Mouse (Mus musculus): Measurements from ENCODE around the gene Dclk2.

DNA sequence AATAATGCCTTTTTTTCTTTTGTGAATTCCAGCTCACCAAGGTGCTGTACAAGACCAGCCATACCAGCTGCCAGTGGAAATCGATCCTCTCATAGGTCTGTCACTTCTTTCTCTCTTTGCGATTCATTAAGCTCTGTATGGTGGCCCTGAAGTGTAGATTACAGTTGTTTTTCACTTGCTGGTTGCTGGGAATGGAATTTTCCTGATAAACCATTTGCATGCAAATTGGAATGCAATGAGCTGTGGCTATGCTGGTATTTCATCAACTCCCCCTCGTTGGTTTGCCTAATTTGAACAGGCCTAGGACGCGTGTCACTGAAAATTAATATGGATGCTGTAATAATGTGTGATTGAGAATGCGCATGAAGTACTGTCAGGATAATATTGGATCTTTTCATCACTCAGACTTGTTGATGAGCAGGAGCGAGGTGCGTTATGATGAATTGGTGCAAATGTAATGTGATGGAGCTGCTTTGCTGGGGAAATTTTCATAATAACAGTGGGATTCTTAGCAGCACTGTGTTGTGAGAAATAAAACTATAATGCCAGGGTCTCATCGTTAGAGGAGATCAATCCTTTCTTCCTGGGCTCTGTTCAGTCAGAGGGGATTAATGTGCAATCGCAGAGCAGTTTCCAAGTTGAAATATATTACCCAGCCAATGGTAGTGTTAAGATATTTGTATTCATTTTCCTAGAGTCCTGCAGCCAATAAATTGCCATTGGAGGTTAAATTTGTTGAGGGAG is 174.7 kb downstream of the Dclk2 start:
- TF ChIP-seq CTCF (IDR thresholded peaks at IDR 0.05; ENCODE audit: control insufficient read depth, insufficient read depth, insufficient read length): no peak
- TF ChIP-seq USF1 (IDR thresholded peaks at IDR 0.05; ENCODE audit: low read depth): no peak
- TF ChIP-seq MAX (IDR thresholded peaks at IDR 0.05): no peak
- TF ChIP-seq MYOG (IDR thresholded peaks at IDR 0.05; ENCODE audit: control insufficient read depth, extremely low read depth, insufficient read length): no peak

Measured in C2C12 (cell line).